Mouse (Mus musculus): Measurements from ENCODE around the gene Mtg1. TPM values are rescaled to one million over a fixed set of nuclear protein-coding genes. Genes with fewer than 3 reads are reported as not detected.

Mtg1 gene
- polyA plus RNA-seq (2014; fragmentation: Nextera tagmentation; extraction: Ambion mirVana) = 19.5 and 21.7 TPM in 2 replicates

- Histone ChIP-seq H3K36me3 (ENCODE audit: control insufficient read depth, insufficient read depth, low read length) (no peaks in the 10 kb centered on the region), H3K27ac (ENCODE audit: low read depth, low read length) (no peak within 1 kb of the TSS), H3K4me2 (ENCODE audit: low read depth) (peak within 1 kb of the TSS; percentile 90), H3K9ac (ENCODE audit: low read length) (peak within 1 kb of the TSS; percentile 87), H3K9me3 (ENCODE audit: control insufficient read depth, low read length) (no peaks in the 10 kb centered on the region), H3K4me3 (ENCODE audit: low read depth, low read length) (peak within 1 kb of the TSS; percentile 76), H3K27me3 (ENCODE audit: control insufficient read depth, insufficient read depth, low read length) (no peaks in the 10 kb centered on the region), H3K4me1 (ENCODE audit: control insufficient read depth, insufficient read depth, low read length) (0 out of 2 replicates have a peak, but pooled peaks cover 5% of the 10 kb centered on the region)
- 2% methylated on average over 39 of the region's 39 CpGs for WGBS
- DNase-seq (ENCODE audit: low spot score) (peak; percentile 96), ATAC-seq (ENCODE audit: insufficient read depth, low FRiP score, low TSS enrichment) (peak; percentile 97)
These were observed at the start of gene Mtg1 for GRCm38 (mm10) chr7:140137135-140138020. TSS of gene Mtg1 (plus strand) at chr7:140137564.

GRCm38 (mm10) chr7:140090601-140091000 lies 46.8 kb upstream of the Mtg1 start:
- H3K9me3 ChIP-seq (ENCODE audit: control insufficient read depth, low read length) = no peaks in the 10 kb centered on the region
- H3K4me1 ChIP-seq (ENCODE audit: control insufficient read depth, insufficient read depth, low read length) = no peaks in the 10 kb centered on the region
- H3K27me3 ChIP-seq (ENCODE audit: control insufficient read depth, insufficient read depth, low read length) = no peaks in the 10 kb centered on the region
- DNase-seq (ENCODE audit: low spot score) (no peak), ATAC-seq (ENCODE audit: insufficient read depth, low FRiP score, low TSS enrichment) (no peak)
- no peaks in the 10 kb centered on the region for H3K36me3 ChIP-seq (ENCODE audit: control insufficient read depth, insufficient read depth, low read length)
- WGBS = 81% methylated on average over 10 of the region's 10 CpGs
- no peak overlapping the region for H3K4me3 ChIP-seq (ENCODE audit: low read depth, low read length)
- H3K4me2 ChIP-seq (ENCODE audit: low read depth) = no peak overlapping the region
- no peak overlapping the region for H3K9ac ChIP-seq (ENCODE audit: low read length)
- no peak overlapping the region for H3K27ac ChIP-seq (ENCODE audit: low read depth, low read length)

- ATAC-seq (ENCODE audit: insufficient read depth, low FRiP score, low TSS enrichment) = no peak
- H3K36me3 ChIP-seq (ENCODE audit: control insufficient read depth, insufficient read depth, low read length) = no peaks in the 10 kb centered on the region
- H3K4me1 ChIP-seq (ENCODE audit: control insufficient read depth, insufficient read depth, low read length) = no peaks in the 10 kb centered on the region
- H3K9me3 ChIP-seq (ENCODE audit: control insufficient read depth, low read length) = no peaks in the 10 kb centered on the region
- DNase-seq (ENCODE audit: low spot score) = no peak
- no peak within 1 kb of the TSS for H3K4me2 ChIP-seq (ENCODE audit: low read depth)
- H3K27ac ChIP-seq (ENCODE audit: low read depth, low read length) = no peak within 1 kb of the TSS
- no peak within 1 kb of the TSS for H3K4me3 ChIP-seq (ENCODE audit: low read depth, low read length)
- H3K9ac ChIP-seq (ENCODE audit: low read length) = no peak within 1 kb of the TSS
- H3K27me3 ChIP-seq (ENCODE audit: control insufficient read depth, insufficient read depth, low read length) = no peaks in the 10 kb centered on the region
- 58% methylated on average over 5 of the region's 5 CpGs for WGBS
These were observed 44.3 kb upstream of the Mtg1 start, which contains the start of gene Prap1 for GRCm38 (mm10) chr7:140092924-140093528. TSS of gene Prap1 (plus strand) at chr7:140093395.

- no peak for DNase-seq (ENCODE audit: low spot score)
- WGBS = 66% methylated on average over 5 of the region's 5 CpGs
These were observed 42.4 kb upstream of the Mtg1 start for GRCm38 (mm10) chr7:140094954-140095353.

GRCm38 (mm10) chr7:140095556-140095955 lies 41.8 kb upstream of the Mtg1 start:
- Histone ChIP-seq H3K4me1 (ENCODE audit: control insufficient read depth, insufficient read depth, low read length) (no peaks in the 10 kb centered on the region), H3K27ac (ENCODE audit: low read depth, low read length) (no peak overlapping the region), H3K27me3 (ENCODE audit: control insufficient read depth, insufficient read depth, low read length) (no peaks in the 10 kb centered on the region), H3K9ac (ENCODE audit: low read length) (no peak overlapping the region), H3K9me3 (ENCODE audit: control insufficient read depth, low read length) (no peaks in the 10 kb centered on the region), H3K4me3 (ENCODE audit: low read depth, low read length) (no peak overlapping the region), H3K4me2 (ENCODE audit: low read depth) (no peak overlapping the region), H3K36me3 (ENCODE audit: control insufficient read depth, insufficient read depth, low read length) (no peaks in the 10 kb centered on the region)
- DNase-seq (ENCODE audit: low spot score) (no peak), ATAC-seq (ENCODE audit: insufficient read depth, low FRiP score, low TSS enrichment) (no peak)
- WGBS = 43% methylated on average over 1 of the region's 1 CpGs

More at GRCm38 (mm10) chr7:140094954-140095353, 42.4 kb upstream of the Mtg1 start:
- Histone ChIP-seq H3K4me1 (ENCODE audit: control insufficient read depth, insufficient read depth, low read length) (no peaks in the 10 kb centered on the region), H3K27me3 (ENCODE audit: control insufficient read depth, insufficient read depth, low read length) (no peaks in the 10 kb centered on the region), H3K4me2 (ENCODE audit: low read depth) (no peak overlapping the region), H3K9me3 (ENCODE audit: control insufficient read depth, low read length) (no peaks in the 10 kb centered on the region), H3K9ac (ENCODE audit: low read length) (no peak overlapping the region), H3K36me3 (ENCODE audit: control insufficient read depth, insufficient read depth, low read length) (no peaks in the 10 kb centered on the region), H3K4me3 (ENCODE audit: low read depth, low read length) (no peak overlapping the region), H3K27ac (ENCODE audit: low read depth, low read length) (no peak overlapping the region)
- no peak for ATAC-seq (ENCODE audit: insufficient read depth, low FRiP score, low TSS enrichment)

- DNase-seq (ENCODE audit: low spot score) (no peak), ATAC-seq (ENCODE audit: insufficient read depth, low FRiP score, low TSS enrichment) (no peak)
- Histone ChIP-seq H3K4me2 (ENCODE audit: low read depth) (no peak overlapping the region), H3K4me3 (ENCODE audit: low read depth, low read length) (no peak overlapping the region), H3K4me1 (ENCODE audit: control insufficient read depth, insufficient read depth, low read length) (no peaks in the 10 kb centered on the region), H3K9me3 (ENCODE audit: control insufficient read depth, low read length) (no peaks in the 10 kb centered on the region), H3K36me3 (ENCODE audit: control insufficient read depth, insufficient read depth, low read length) (no peaks in the 10 kb centered on the region), H3K9ac (ENCODE audit: low read length) (no peak overlapping the region), H3K27me3 (ENCODE audit: control insufficient read depth, insufficient read depth, low read length) (no peaks in the 10 kb centered on the region), H3K27ac (ENCODE audit: low read depth, low read length) (no peak overlapping the region)
These were observed 41.3 kb upstream of the Mtg1 start for GRCm38 (mm10) chr7:140096055-140096454.

GRCm38 (mm10) chr7:140098466-140098865 lies 38.9 kb upstream of the Mtg1 start:
- Histone ChIP-seq H3K9ac (ENCODE audit: low read length) (no peak overlapping the region), H3K4me3 (ENCODE audit: low read depth, low read length) (no peak overlapping the region), H3K9me3 (ENCODE audit: control insufficient read depth, low read length) (no peaks in the 10 kb centered on the region), H3K4me2 (ENCODE audit: low read depth) (no peak overlapping the region), H3K36me3 (ENCODE audit: control insufficient read depth, insufficient read depth, low read length) (no peaks in the 10 kb centered on the region), H3K27ac (ENCODE audit: low read depth, low read length) (no peak overlapping the region), H3K27me3 (ENCODE audit: control insufficient read depth, insufficient read depth, low read length) (no peaks in the 10 kb centered on the region), H3K4me1 (ENCODE audit: control insufficient read depth, insufficient read depth, low read length) (no peaks in the 10 kb centered on the region)
- WGBS = 88% methylated on average over 1 of the region's 1 CpGs
- DNase-seq (ENCODE audit: low spot score) (no peak), ATAC-seq (ENCODE audit: insufficient read depth, low FRiP score, low TSS enrichment) (no peak)

GRCm38 (mm10) chr7:140101498-140101897 lies 35.9 kb upstream of the Mtg1 start:
- no peak overlapping the region for H3K27ac ChIP-seq (ENCODE audit: low read depth, low read length)
- H3K4me1 ChIP-seq (ENCODE audit: control insufficient read depth, insufficient read depth, low read length) = no peaks in the 10 kb centered on the region
- no peak overlapping the region; the same call in 1 of the 2 replicates for H3K4me3 ChIP-seq (ENCODE audit: low read depth, low read length)
- H3K9me3 ChIP-seq (ENCODE audit: control insufficient read depth, low read length) = no peaks in the 10 kb centered on the region
- no peak for ATAC-seq (ENCODE audit: insufficient read depth, low FRiP score, low TSS enrichment)
- H3K36me3 ChIP-seq (ENCODE audit: control insufficient read depth, insufficient read depth, low read length) = peaks cover 2% of the 10 kb centered on the region; the same call in 1 of the 2 replicates
- WGBS = 62% methylated on average over 10 of the region's 10 CpGs
- H3K27me3 ChIP-seq (ENCODE audit: control insufficient read depth, insufficient read depth, low read length) = no peaks in the 10 kb centered on the region
- peak overlapping the region; percentile 57 for H3K4me2 ChIP-seq (ENCODE audit: low read depth)
- DNase-seq (ENCODE audit: low spot score) = no peak
- H3K9ac ChIP-seq (ENCODE audit: low read length) = peak overlapping the region; percentile 54; the same call in 1 of the 2 replicates

Measured in neural tube, embryonic 11.5 days (tissue).